Mouse (Mus musculus) liver, embryonic 11.5 days (tissue): Measurements from ENCODE around the gene Apoc2. TPM values are rescaled to one million over a fixed set of nuclear protein-coding genes. Genes with fewer than 3 reads are reported as not detected.

Experiments
- ATAC-seq: fragments of 200-750 bp; cut with Nextera tagmentation; replicated peaks from 2 replicates; pipeline ENCODE4 v1.8.0; 2017; ENCODE audit warnings: moderate number of reproducible peaks, mild to moderate bottlenecking, moderate TSS enrichment, moderate library complexity; ENCODE audit not compliant: low FRiP score
- DNase-seq: peaks from one replicate; pipeline ENCODE4 v3.0.0-alpha.2; 2017; ENCODE audit warnings: low spot score
- H3K27ac ChIP-seq: fragments of 300-500 bp; sonication (generic); 2 replicates; pipeline ENCODE4 v1.5.1; 2014; ENCODE audit warnings: mild to moderate bottlenecking, low read depth, low read length, control low read depth
- H3K27me3 ChIP-seq: fragments of 300-500 bp; sonication (generic); replicated peaks from 2 replicates; pipeline ENCODE4 v1.6.1; 2014; ENCODE audit warnings: low read length, mixed read lengths; ENCODE audit not compliant: control insufficient read depth, insufficient read depth
- H3K36me3 ChIP-seq: fragments of 300-500 bp; sonication (generic); 2 replicates; pipeline ENCODE4 v1.6.1; 2014; ENCODE audit warnings: mild to moderate bottlenecking, low read length, moderate library complexity, mixed read lengths; ENCODE audit not compliant: control insufficient read depth, insufficient read depth
- H3K4me1 ChIP-seq: fragments of 300-500 bp; sonication (generic); replicated peaks from 2 replicates; pipeline ENCODE4 v1.6.1; 2014; ENCODE audit warnings: low read length, mixed read lengths; ENCODE audit not compliant: control insufficient read depth, insufficient read depth
- H3K4me2 ChIP-seq: fragments of 300-500 bp; sonication (generic); 2 replicates; pipeline ENCODE4 v1.6.1; 2014; ENCODE audit warnings: mild to moderate bottlenecking, control low read depth, moderate library complexity
- H3K4me3 ChIP-seq: fragments of 300-500 bp; sonication (generic); 2 replicates; pipeline ENCODE4 v1.5.1; 2014; ENCODE audit warnings: low read depth, low read length, control low read depth
- H3K9ac ChIP-seq: fragments of 300-500 bp; sonication (generic); 2 replicates; pipeline ENCODE4 v1.6.1; 2014; ENCODE audit warnings: low read depth, low read length, control low read depth
- H3K9me3 ChIP-seq: fragments of 300-500 bp; sonication (generic); 2 replicates; pipeline ENCODE4 v1.6.1; 2016; ENCODE audit warnings: low read length, inconsistent platforms, mixed read lengths; ENCODE audit not compliant: control insufficient read depth
- WGBS: fragments of 180-500 bp; shearing (Covaris S2); extraction: QIAGEN DNeasy Blood & Tissue Kit; methylation state at CpG from one replicate; pipeline ENCODE4 v1.1.7; 2014; 5-methylcytosine and 5-hydroxymethylcytosine counted together
- polyA plus RNA-seq: library from polyadenylated mRNA; unstranded; fragments of >200 nt; fragmentation: Nextera tagmentation; extraction: Ambion mirVana; gene quantifications from 2 replicates; pipeline ENCODE4 v1.2.1, GENCODE M21; 2014

Gene Apoc2
- polyA plus RNA-seq, 1 experiment from 2014 or later: 244 TPM

- no peak for ATAC-seq
- H3K4me3 ChIP-seq: no peak overlapping the region
- H3K4me2 ChIP-seq: no peak overlapping the region
- peaks cover 6% of the 10 kb centered on the region; the same call in 1 of the 2 replicates for H3K4me1 ChIP-seq
- H3K36me3 ChIP-seq: no peaks in the 10 kb centered on the region
- no peak overlapping the region for H3K27ac ChIP-seq
- WGBS: 59% methylated on average over 2 of the region's 2 CpGs
- no peaks in the 10 kb centered on the region for H3K9me3 ChIP-seq
- H3K9ac ChIP-seq: no peak overlapping the region
- peaks cover 6% of the 10 kb centered on the region for H3K27me3 ChIP-seq
- DNase-seq: no peak
Observed at GRCm38 (mm10) chr7:19623433-19623832, 54.3 kb downstream of the Apoc2 start.

- ATAC-seq (no peak), DNase-seq (no peak)
- no peak overlapping the region for H3K4me2 ChIP-seq
- no peak overlapping the region for H3K4me3 ChIP-seq
- peaks cover 6% of the 10 kb centered on the region for H3K27me3 ChIP-seq
- H3K36me3 ChIP-seq: no peaks in the 10 kb centered on the region
- no peak overlapping the region for H3K9ac ChIP-seq
- H3K9me3 ChIP-seq: no peaks in the 10 kb centered on the region
- H3K27ac ChIP-seq: no peak overlapping the region
- H3K4me1 ChIP-seq: peaks cover 6% of the 10 kb centered on the region; the same call in 1 of the 2 replicates
- WGBS: 34% methylated on average over 6 of the region's 6 CpGs
Observed at GRCm38 (mm10) chr7:19622241-19622640, 55.5 kb downstream of the Apoc2 start.

Other genes starting within 250 kb of the Apoc2 start
- gene Mark4, start 219.1 kb downstream of the Apoc2 start, polyA plus RNA-seq: 6.7 and 7.7 TPM in 2 replicates
- 4.3 and 5.6 TPM in 2 replicates for gene Exoc3l2, start 214.6 kb downstream of the Apoc2 start, polyA plus RNA-seq
- gene Bloc1s3, start 169.6 kb downstream of the Apoc2 start, polyA plus RNA-seq: 2.0 and 2.1 TPM in 2 replicates
- 97.4 and 108 TPM in 2 replicates for gene Trappc6a, start 169.5 kb downstream of the Apoc2 start, polyA plus RNA-seq
- gene Nkpd1, start 160.1 kb downstream of the Apoc2 start, polyA plus RNA-seq: not detected in 2 replicates
- 2.9 and 3.1 TPM in 2 replicates for gene Ppp1r37, start 114.9 kb downstream of the Apoc2 start, polyA plus RNA-seq
- 2.3 and 2.4 TPM in 2 replicates for gene Zfp296, start 100.7 kb downstream of the Apoc2 start, polyA plus RNA-seq
- gene Gemin7, start 100.3 kb downstream of the Apoc2 start, polyA plus RNA-seq: 133 and 142 TPM in 2 replicates
- 33.4 and 45.5 TPM in 2 replicates for gene Clasrp, start 73.5 kb downstream of the Apoc2 start, polyA plus RNA-seq
- gene Relb, start 48.5 kb downstream of the Apoc2 start, polyA plus RNA-seq: 2.0 and 2.3 TPM in 2 replicates
- 89.9 and 94.9 TPM in 2 replicates for gene Clptm1, start 12.9 kb downstream of the Apoc2 start, polyA plus RNA-seq
- gene Gm44805, start 3.5 kb upstream of the Apoc2 start, polyA plus RNA-seq: not detected in 2 replicates
- gene Apoc4, start 3.5 kb upstream of the Apoc2 start, polyA plus RNA-seq: 4.8 and 5.4 TPM in 2 replicates
- 173 and 199 TPM in 2 replicates for gene Apoc1, start 14.7 kb upstream of the Apoc2 start, polyA plus RNA-seq
- gene Apoe, start 21.2 kb upstream of the Apoc2 start, polyA plus RNA-seq: 1,439 and 1,470 TPM in 2 replicates
- 259 and 264 TPM in 2 replicates for gene Tomm40, start 37.5 kb upstream of the Apoc2 start, polyA plus RNA-seq
- 55.9 and 58.4 TPM in 2 replicates for gene Nectin2, start 72.5 kb upstream of the Apoc2 start, polyA plus RNA-seq
- 17.5 and 21.8 TPM in 2 replicates for gene Bcam, start 93.1 kb upstream of the Apoc2 start, polyA plus RNA-seq
- 1.4 TPM in 2 replicates for gene Cblc, start 118.9 kb upstream of the Apoc2 start, polyA plus RNA-seq
- gene Bcl3, start 144.8 kb upstream of the Apoc2 start, polyA plus RNA-seq: 5.4 and 7.0 TPM in 2 replicates
- gene Gm19345, start 174.1 kb upstream of the Apoc2 start, polyA plus RNA-seq: not detected in 2 replicates
- not detected in 2 replicates for gene Ceacam16, start 183.4 kb upstream of the Apoc2 start, polyA plus RNA-seq
- gene Ceacam19, start 210.0 kb upstream of the Apoc2 start, polyA plus RNA-seq: not detected in 2 replicates
- gene Pvr, start 243.2 kb upstream of the Apoc2 start, polyA plus RNA-seq: 5.1 and 6.1 TPM in 2 replicates